Mouse (Mus musculus): ENCODE measurements at regions not wholly inside any gene's neighbourhood (a gene's known extent, or its start where the extent isn't known, plus 50 kb on each side); places are given as distances from the start of the nearest gene placed in this dataset.

DNA sequence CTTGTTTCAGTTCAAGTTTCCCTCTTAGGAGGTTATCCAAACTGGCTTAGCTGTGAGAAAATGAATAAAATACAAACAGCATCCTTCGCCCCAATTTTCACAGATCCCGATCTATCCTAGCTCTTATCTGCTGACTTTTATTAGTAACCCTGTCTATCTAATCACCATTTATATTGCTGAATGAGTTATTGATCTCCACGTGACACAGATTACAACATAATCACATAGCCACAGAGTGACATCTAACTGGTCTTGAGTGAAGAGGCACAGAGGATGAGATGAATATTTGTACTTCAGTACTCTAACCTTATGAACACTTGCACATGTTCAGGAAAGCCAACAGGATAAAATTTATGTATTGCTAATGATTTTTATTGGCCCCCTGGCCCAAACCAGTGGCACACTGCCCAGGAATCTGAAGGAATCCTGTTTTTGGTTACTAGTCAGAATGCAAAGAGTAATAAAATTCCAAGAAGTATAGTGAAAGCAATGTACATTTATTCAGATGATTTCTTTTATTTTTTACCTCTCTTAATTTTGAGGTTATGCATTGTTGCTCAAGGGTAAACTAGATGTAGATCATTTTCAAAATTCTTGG, 1634.7 kb downstream of the Efnb2 start:
- no peak for TF ChIP-seq CTCF (IDR thresholded peaks at IDR 0.05; ENCODE audit: low read depth)
- no peak for TF ChIP-seq EP300 (IDR thresholded peaks at IDR 0.05; ENCODE audit: low read depth)

Measured in heart, postnatal 0 days (tissue).